10 mouse cellular contexts compared by ENCODE assay signal in genomic region chr2:105089581-105090508, GRCm38 (mm10). TPM values are rescaled to one million over a fixed set of nuclear protein-coding genes. Genes with fewer than 3 reads are reported as not detected.
DNase-seq lines count a peak whose midpoint lies in the region; ATAC-seq lines count a peak whose summit lies in the region.
"Had no signal": no experiment of that assay in that cellular context is flagged by ENCODE, and none has a peak within 500 bp of the region (broad histone marks: within the 10 kb centered on the region; RNA-seq: fewer than 3 reads in every experiment).

No protein-coding gene starts in this region.

- WGBS in heart, embryonic 11.5 days (ENCODE audit: insufficient replicate concordance): 48% methylated on average over 7 of the region's 7 CpGs
- 15% methylated on average over 7 of the region's 7 CpGs for whole genome bisulfite sequencing in lung, embryonic 16.5 days

- H3K27ac ChIP-seq in heart, embryonic 11.5 days (ENCODE audit: low read depth, low read length): 0 out of 2 replicates have a peak overlapping the region, but pooled peaks have one; percentile 1
- no peak overlapping the region for H3K27ac ChIP-seq in lung, embryonic 16.5 days (ENCODE audit: low read length)

- 0 out of 2 replicates have a peak, but pooled peaks cover 5% of the 10 kb centered on the region for H3K4me1 ChIP-seq in heart, embryonic 11.5 days (ENCODE audit: control insufficient read depth, insufficient read depth, low read length)
- peaks cover 9% of the 10 kb centered on the region; the same call in 1 of the 2 replicates for H3K4me1 ChIP-seq in lung, embryonic 16.5 days (replicated peaks; ENCODE audit: control insufficient read depth, insufficient read depth, low read length)

- no peak for DNase-seq in heart, postnatal 25 days (ENCODE audit: low spot score)
- no peak for DNase-seq in lung, adult 18-20 months
- DNase-seq in left cerebral cortex, postnatal 25 days (ENCODE audit: low spot score in 2 of 2): peak; percentile 35 to 52
- DNase-seq in right cerebral cortex, postnatal 4 days: peak; percentile 11
- DNase-seq in gastrocnemius, adult 8-10 months (ENCODE audit: low spot score in 2 of 2): no peak
- no peak for DNase-seq in heart, adult 9 months (ENCODE audit: low spot score in 2 of 2)

- ATAC-seq in heart, embryonic 11.5 days (replicated peaks; ENCODE audit: insufficient number of reproducible peaks, low FRiP score, low TSS enrichment): peak; percentile 61; the same call in 1 of the 2 replicates
- peak; percentile 52; the same call in 1 of the 2 replicates for ATAC-seq in lung, embryonic 16.5 days (ENCODE audit: low read depth)

- no peak overlapping the region for H3K4me2 ChIP-seq in heart, embryonic 11.5 days
- no peak overlapping the region for H3K4me2 ChIP-seq in lung, embryonic 16.5 days (ENCODE audit: low read depth, low read length)

- H3K4me3 ChIP-seq in heart, embryonic 11.5 days (ENCODE audit: low read depth, low read length): no peak overlapping the region
- no peak overlapping the region for H3K4me3 ChIP-seq in lung, embryonic 16.5 days (ENCODE audit: low read length)
- H3K4me3 ChIP-seq: megakaryocyte, embryonic 14.5 days had no signal

- intact Hi-C loops in heart, postnatal 25 days (cut with DNase I): no loop called here
- intact Hi-C loops in left cerebral cortex, postnatal 25 days (cut with DNase I): no loop called here

- no peak overlapping the region for H3K9ac ChIP-seq in heart, embryonic 11.5 days (ENCODE audit: low read depth, low read length)
- no peak overlapping the region for H3K9ac ChIP-seq in lung, embryonic 16.5 days (ENCODE audit: low read length)

- H3K27me3 ChIP-seq in heart, embryonic 11.5 days (ENCODE audit: control insufficient read depth, insufficient read depth, low read length): no peaks in the 10 kb centered on the region
- H3K27me3 ChIP-seq in lung, embryonic 16.5 days (ENCODE audit: control insufficient read depth, insufficient read depth, low read depth, low read length): no peaks in the 10 kb centered on the region

- H3K9me3 ChIP-seq in heart, embryonic 11.5 days (replicated peaks; ENCODE audit: control insufficient read depth, low read length): no peaks in the 10 kb centered on the region
- no peaks in the 10 kb centered on the region for H3K9me3 ChIP-seq in lung, embryonic 16.5 days (ENCODE audit: control insufficient read depth, low read length)

- H3K36me3 ChIP-seq in heart, embryonic 11.5 days (ENCODE audit: control insufficient read depth, insufficient read depth, low read length): no peaks in the 10 kb centered on the region
- H3K36me3 ChIP-seq in lung, embryonic 16.5 days (ENCODE audit: control insufficient read depth, insufficient read depth, low read length): no peaks in the 10 kb centered on the region

RNA-seq across cellular contexts. Expression of gene Gm11060, which starts 2.0 kb away (rescaled TPM):
- not detected in 2 replicates for polyA plus RNA-seq in heart, embryonic 11.5 days (2014; fragmentation: Nextera tagmentation; extraction: Ambion mirVana)
- not detected for total RNA-seq in heart, postnatal 25 days (2021)
- polyA plus RNA-seq in lung, embryonic 16.5 days (2015; fragmentation: Nextera tagmentation; extraction: Ambion mirVana): not detected in 2 replicates
- total RNA-seq in left cerebral cortex, postnatal 25 days (2021): not detected
- not detected for total RNA-seq in gastrocnemius, adult 8-10 months (2022)
- total RNA-seq: layer of hippocampus, adult 18-20 months had no signal

RNA-seq across cellular contexts. Expression of gene Wt1, which starts 36.5 kb away (rescaled TPM):
- polyA plus RNA-seq in heart, embryonic 11.5 days (2014; fragmentation: Nextera tagmentation; extraction: Ambion mirVana): 32.9 and 37.5 TPM in 2 replicates
- total RNA-seq in heart, postnatal 25 days (2021): 1 to 10 TPM; 6.0 to 6.6 TPM
- 5.2 and 6.3 TPM in 2 replicates for polyA plus RNA-seq in lung, embryonic 16.5 days (2015; fragmentation: Nextera tagmentation; extraction: Ambion mirVana)
- under 1 TPM; 0.30 to 0.32 TPM for total RNA-seq in left cerebral cortex, postnatal 25 days (2021)
- total RNA-seq in gastrocnemius, adult 8-10 months (2022): not detected

Comparison
In these comparisons a context has a peak if more than half of its experiments do, and no peak if none do; other contexts are left out.
1. DNase-seq: peak in left cerebral cortex, postnatal 25 days (2 of 2) and right cerebral cortex, postnatal 4 days (single experiment); none in heart, postnatal 25 days (single experiment), lung, adult 18-20 months (0 of 2), gastrocnemius, adult 8-10 months (0 of 2) and heart, adult 9 months (0 of 2).
2. RNA of gene Wt1, which starts 36.5 kb away (total RNA-seq): 6.0 to 6.6 TPM in heart, postnatal 25 days; 0.30 to 0.32 TPM in left cerebral cortex, postnatal 25 days and not detected in gastrocnemius, adult 8-10 months; every median in the first group is over 4 times any median in the second.